Mouse (Mus musculus) thymus, postnatal 36 days (tissue): Measurements from ENCODE around the gene Aunip.
A peak's percentile ranks its signal among the peaks of the same experiment; 100 is the strongest.
"Not testable (repeated sequence)": the region's sequence is repeated elsewhere in the genome, so short reads cannot be mapped to it uniquely, and the experiment has no call there.

ENCODE experiments used
- DNase-seq, 2 experiments: peaks; one replicate each; pipeline ENCODE4 v3.0.0; 2022; ENCODE audit warnings: mixed read lengths in 2 of 2

The Aunip gene

GRCm38 (mm10) chr4:134488211-134488610 lies 22.6 kb upstream of the Aunip start:
- no peak for DNase-seq

- no peak for DNase-seq
Measured at GRCm38 (mm10) chr4:134489986-134490665, 20.7 kb upstream of the Aunip start.

DNA sequence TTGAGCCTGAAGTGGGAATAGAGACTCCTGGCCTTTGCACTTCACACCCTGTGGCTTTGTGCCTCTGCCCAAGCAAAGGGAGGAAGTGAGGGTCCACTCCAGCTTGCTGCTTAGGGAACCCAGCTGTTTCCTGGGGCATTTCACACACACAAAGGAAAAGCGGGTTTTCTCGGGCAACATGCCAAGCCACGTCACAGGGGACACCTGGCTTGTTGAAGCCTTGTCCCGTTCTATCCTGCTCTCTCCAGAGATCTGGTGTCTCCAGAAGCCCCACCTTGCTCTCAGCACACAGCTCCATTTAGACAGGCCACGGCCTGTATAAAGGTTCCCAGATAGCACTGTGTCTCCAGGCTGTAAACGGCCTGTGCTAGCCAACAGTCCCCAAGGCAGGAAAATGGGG lies 19.1 kb upstream of the Aunip start:
- DNase-seq = peak in 1 of 2 experiments; percentile 41

- DNase-seq = not testable (repeated sequence)
Measured at GRCm38 (mm10) chr4:134494161-134494560, 16.6 kb upstream of the Aunip start.

DNA sequence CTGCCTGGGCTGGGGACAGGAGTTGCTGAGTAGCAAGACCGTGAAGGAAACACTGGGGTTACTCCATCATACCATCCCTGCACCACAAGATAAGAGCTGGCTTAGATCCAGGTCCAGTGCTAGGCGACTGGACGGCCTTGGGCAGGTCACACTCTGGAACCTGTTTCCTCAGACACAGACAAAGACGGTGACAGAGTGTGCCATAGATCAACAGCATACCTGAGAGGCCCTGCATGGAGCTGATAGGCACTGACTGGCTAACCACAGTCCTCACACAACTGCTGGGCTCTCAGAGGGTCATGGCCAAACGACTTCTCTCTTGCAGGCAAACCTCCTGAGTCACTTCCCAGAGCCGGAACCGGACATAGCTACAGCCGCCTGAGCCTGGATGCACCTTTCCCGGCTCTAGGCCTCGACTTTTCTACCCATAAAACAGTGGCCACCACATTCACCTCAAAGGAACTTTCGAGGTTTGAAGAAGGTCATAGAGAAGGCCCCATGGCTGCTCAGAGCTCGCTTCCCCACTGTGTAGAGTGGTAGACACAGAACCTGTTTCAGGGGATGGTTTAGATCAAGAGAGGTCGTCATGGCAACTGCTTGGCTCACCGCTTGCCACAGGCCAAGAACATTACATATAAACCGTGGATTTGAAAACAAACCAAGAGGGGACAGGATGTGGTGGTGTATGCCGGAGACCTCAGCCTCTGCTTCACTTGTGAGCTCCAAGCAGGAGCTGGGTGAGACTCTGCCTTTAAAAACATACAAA lies 15.8 kb upstream of the Aunip start:
- DNase-seq = peak; percentile 67 to 79

DNA sequence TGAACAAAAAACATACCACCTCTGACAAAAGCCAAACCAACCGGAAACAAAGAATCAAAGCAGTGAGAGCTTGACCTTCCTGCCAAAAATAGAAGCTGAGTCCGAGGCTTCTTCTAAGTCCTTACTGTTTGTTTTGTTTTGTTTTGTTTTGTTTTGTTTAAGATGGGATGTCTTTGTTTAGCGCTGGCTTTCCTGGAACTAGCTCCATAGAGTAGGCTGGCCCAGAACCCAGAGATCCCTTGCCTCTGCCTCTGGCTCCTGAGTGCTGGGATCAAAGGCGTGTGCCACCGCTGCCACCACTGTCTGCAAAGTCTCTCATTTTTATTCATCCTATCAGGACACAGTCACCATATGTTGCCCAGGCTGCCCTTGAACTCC lies 15.3 kb upstream of the Aunip start:
- DNase-seq = no peak

GRCm38 (mm10) chr4:134496595-134497210 lies 14.1 kb upstream of the Aunip start, which contains the start of gene Paqr7:
Gene Paqr7, plus strand, starts transcription at chr4:134496697.
- peak; percentile 74 for DNase-seq

DNA sequence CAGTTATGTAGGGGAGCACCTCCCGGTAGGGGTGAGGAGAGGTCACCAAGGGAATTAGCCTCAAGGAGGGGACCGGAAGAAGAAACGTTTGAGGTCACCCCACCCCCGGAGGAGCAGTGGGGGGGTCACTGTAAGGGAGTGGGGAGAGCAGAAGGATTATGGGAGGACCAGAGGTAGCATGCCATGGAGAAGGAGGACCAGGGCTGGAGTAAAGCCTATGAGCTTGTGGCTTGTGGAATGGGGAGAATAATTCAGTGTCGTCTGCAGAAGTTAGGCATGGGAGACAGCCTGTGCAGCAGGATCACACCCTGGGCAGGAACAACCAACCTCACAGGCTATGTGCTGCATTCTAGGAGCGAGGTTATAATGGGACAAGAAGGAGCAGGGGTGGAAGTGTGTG lies 13.6 kb upstream of the Aunip start:
- no peak for DNase-seq

- DNase-seq = no peak
Measured at GRCm38 (mm10) chr4:134497986-134498731, 12.6 kb upstream of the Aunip start.

DNA sequence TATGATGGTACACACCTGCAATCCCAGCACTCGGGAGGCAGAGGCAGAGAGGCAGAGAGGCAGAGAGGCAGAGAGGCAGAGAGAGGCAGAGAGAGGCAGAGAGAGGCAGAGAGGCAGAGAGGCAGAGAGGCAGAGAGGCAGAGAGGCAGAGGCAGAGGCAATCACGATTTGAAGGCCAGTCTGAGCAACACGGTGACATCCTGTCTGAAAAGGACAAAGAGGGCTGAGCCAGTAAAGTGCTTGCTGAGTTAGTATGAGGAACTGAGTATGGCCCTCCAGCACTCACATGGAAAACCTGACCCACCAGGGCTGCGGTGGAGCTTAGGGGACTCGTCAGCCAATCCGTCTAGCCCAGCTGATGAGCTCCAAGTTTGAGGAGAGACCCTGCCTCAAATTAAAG lies 11.8 kb upstream of the Aunip start:
- DNase-seq = not testable (repeated sequence)

DNA sequence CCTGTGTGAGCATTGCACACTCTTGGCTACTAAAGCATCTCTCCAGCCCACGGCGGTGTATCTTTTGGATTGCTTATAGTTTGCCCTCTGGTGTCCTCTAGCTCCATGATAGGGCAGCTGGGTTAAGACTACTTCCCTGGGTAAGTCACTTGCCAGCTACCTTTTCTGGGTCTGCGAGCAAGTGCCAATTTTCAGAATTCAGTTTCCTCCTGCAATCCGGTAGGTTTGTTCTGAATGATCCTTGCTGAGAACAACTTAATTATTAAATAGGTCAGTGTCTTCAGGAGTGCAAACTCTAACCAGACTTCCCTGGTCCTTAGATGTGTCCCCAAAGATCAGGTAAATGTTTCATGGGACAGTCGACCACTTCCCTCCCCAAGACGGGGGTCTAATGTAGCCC lies 9.7 kb upstream of the Aunip start:
- no peak for DNase-seq

DNA sequence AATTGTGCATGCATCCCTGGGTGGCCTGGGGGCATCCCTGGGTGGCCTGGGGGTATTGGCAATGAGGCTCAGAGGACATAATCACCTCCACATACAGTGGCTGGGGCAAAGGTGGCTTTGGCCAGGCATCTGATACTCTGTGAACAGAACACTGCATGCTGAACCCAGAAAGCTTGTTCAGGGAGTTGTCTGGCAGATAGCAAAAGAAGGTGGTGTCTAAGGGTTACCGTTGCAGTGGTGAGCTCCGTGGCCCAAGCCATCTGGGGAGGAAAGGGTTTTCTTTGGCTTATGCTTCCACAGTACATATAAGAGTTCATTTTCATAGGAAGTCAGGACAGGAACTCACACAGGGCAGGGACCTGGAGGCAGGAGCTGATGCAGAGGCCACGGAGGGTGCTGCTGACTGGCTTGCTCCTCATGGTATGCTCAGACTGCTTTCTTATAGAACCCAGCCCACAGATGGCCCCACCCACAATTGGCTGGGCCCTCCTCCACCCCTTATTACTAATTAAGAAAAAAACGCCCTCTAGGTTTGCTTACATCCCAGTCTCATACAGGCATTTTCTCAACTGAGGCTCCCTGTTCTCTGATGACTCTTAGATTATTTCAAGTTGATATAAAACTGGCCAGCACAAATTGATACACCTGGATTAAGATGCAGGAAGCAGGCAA lies 7.0 kb upstream of the Aunip start:
- no peak for DNase-seq

DNA sequence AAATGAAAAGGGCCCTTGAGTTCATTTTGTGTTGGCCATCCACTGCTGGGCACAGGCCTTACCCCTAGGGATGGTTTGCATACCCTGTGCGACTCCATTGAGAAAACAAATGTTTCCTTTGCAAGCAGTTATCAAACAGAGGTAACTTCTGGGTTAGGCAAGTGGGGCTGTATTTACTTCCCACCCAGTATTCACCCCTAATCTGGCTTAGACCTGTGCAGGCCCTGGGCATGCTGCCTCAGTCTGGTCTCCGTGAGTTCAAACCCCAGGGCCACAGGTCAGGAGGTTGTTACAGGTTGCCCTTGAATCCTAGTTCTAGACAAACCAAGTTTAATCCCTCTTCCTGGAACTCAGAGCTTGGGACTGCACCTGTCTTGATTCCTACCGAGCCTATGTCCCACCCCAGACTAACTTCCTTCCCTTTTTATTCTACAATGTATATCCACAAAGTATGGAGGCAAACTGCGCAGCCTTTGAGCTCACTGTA lies 5.5 kb upstream of the Aunip start:
- no peak for DNase-seq

- no peak for DNase-seq
Measured at GRCm38 (mm10) chr4:134505966-134506594, 4.7 kb upstream of the Aunip start.

GRCm38 (mm10) chr4:134506713-134507112 lies 4.1 kb upstream of the Aunip start:
- DNase-seq = no peak

- DNase-seq = no peak
Measured at GRCm38 (mm10) chr4:134510396-134510795, 403 bp upstream of the Aunip start.

- DNase-seq = no peak
Measured at GRCm38 (mm10) chr4:134511730-134512129, 931 bp downstream of the Aunip start.

- DNase-seq = peak; percentile 39 to 52
Measured at GRCm38 (mm10) chr4:134512798-134513197, 2.0 kb downstream of the Aunip start.

DNA sequence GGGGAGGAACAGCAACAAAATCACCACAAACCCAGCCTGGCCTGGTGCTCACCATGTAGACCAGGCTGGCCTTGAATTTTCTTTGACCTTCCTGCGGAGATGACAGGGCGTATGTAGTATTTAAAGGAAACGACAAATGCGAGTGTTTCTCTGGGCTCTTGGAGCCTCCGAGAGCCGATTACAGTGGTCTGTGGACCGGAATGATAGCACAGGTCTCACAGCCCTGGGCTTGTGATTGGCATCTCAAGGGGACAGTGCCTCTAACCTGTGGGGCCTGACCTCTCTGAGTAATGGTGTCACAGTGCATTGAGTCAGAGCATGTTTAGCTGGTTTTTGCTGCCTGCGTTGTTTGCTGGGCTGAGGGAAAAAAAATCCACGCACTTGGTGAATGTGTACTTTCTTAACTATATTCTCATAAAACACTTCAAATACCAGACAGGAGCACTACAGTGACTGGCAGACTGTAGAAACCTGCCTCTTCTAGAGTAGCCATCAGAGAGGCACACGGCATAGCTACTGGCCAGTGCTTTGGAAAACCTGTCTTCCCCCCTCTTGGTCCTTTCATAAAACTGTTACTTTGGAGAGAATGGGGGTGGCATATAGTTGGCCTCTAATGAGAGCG lies 3.6 kb downstream of the Aunip start:
- DNase-seq = no peak

DNA sequence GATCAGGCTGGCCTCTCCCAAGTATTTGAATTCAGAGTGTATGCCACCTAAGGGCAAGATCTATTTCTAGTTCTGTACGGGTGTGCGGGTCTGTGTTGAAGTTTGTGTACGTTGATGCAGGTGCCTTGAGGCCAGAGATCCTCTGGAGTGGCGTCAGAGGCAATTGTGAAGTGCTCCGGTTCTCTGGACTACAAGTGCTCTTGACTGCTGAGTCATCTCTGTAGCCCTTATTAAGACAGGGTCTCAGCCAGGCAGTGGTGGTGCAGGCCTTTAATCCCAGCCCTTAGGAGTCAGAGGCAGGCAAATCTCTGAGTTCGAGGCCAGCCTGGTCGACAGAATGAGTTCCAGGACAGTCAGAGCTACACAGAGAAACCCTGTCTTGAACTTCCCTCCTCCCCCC lies 4.8 kb downstream of the Aunip start:
- no peak for DNase-seq

DNA sequence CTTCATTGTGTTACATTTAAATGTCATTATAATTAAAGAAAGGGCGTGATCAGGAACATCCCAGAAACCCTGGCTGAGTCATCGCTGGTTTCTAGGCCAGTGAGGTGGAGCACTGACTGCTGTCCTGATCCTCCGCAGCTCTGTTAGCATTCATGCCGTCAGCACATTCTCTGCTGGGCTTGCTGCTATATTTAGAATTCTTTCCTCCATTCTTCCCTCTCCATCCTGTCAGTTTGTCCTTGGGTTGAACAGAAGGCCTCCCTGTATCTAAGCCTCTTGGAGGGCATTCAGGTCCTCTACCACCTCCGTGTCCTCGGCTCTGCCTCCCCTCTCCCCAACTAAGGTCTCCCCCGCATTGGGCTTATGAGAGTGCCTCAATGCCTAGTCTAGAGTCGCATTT lies 6.2 kb downstream of the Aunip start:
- DNase-seq = no peak

GRCm38 (mm10) chr4:134517719-134518118 lies 6.9 kb downstream of the Aunip start:
- no peak for DNase-seq
